ENCODE assay signal across 10 mouse cellular contexts in genomic region chr4:150089121-150089520, GRCm38 (mm10). TPM values are rescaled to one million over a fixed set of nuclear protein-coding genes. Genes with fewer than 3 reads are reported as not detected.
DNase-seq lines count a peak whose midpoint lies in the region; ATAC-seq and TF ChIP-seq lines count a peak whose summit lies in the region.
"Had no signal": no experiment of that assay in that cellular context is flagged by ENCODE, and none has a peak within 500 bp of the region (broad histone marks: within the 10 kb centered on the region; RNA-seq: fewer than 3 reads in every experiment).

No protein-coding gene starts in this region.

- no peak for TF ChIP-seq CTCF in layer of hippocampus, adult 2 months (conservative IDR thresholded peaks at IDR 0.05)

- peak; percentile 26 for DNase-seq in adrenal gland, postnatal 10 days
- DNase-seq in adrenal gland, adult 2 months = no peak
- no peak for DNase-seq in liver, embryonic 11.5 days (ENCODE audit: low spot score)
- DNase-seq in heart, postnatal 10 days = peak; percentile 67 to 81
- DNase-seq in urinary bladder, postnatal 14 days (ENCODE audit: low spot score) = no peak
- DNase-seq in layer of hippocampus, adult 2 months (ENCODE audit: low spot score in 2 of 2) = no peak

- peaks cover 62% of the 10 kb centered on the region; the same call in 1 of the 2 replicates for H3K79me2 ChIP-seq in macrophage (ENCODE audit: inconsistent target)

- H3K9ac ChIP-seq in liver, embryonic 15.5 days = no peak overlapping the region
- no peak overlapping the region for H3K9ac ChIP-seq in liver, embryonic 11.5 days (ENCODE audit: low read depth, low read length)

- H3K4me1 ChIP-seq in liver, embryonic 15.5 days (replicated peaks) = peaks cover 17% of the 10 kb centered on the region
- peaks cover 6% of the 10 kb centered on the region; the same call in 1 of the 2 replicates for H3K4me1 ChIP-seq in liver, embryonic 11.5 days (replicated peaks; ENCODE audit: control insufficient read depth, insufficient read depth, low read length)

- intact Hi-C loops in heart, postnatal 10 days (cut with DNase I) = loop anchor here (5.0 kb wide), 1 partner anchor 987 kb away; the partner anchor contains the start of gene Dffa

- ATAC-seq in liver, embryonic 15.5 days (ENCODE audit: insufficient read depth) = no peak
- ATAC-seq in liver, embryonic 11.5 days (replicated peaks; ENCODE audit: low FRiP score) = no peak

- no peaks in the 10 kb centered on the region for H3K36me3 ChIP-seq in liver, embryonic 15.5 days (replicated peaks)
- H3K36me3 ChIP-seq in liver, embryonic 11.5 days (ENCODE audit: control insufficient read depth, insufficient read depth, low read length) = no peaks in the 10 kb centered on the region
- peaks cover 17% of the 10 kb centered on the region; the same call in 1 of the 2 replicates for H3K36me3 ChIP-seq in macrophage (ENCODE audit: inconsistent target)

- H3K4me3 ChIP-seq in liver, embryonic 15.5 days (replicated peaks) = no peak overlapping the region
- H3K4me3 ChIP-seq in liver, embryonic 11.5 days (ENCODE audit: low read depth, low read length) = no peak overlapping the region
- H3K4me3 ChIP-seq in macrophage (ENCODE audit: inconsistent target) = peak overlapping the region; percentile 68
- no peak overlapping the region for H3K4me3 ChIP-seq in layer of hippocampus, adult 2 months

- peaks cover 46% of the 10 kb centered on the region for H3K27me3 ChIP-seq in liver, embryonic 15.5 days
- H3K27me3 ChIP-seq in liver, embryonic 11.5 days (replicated peaks; ENCODE audit: control insufficient read depth, insufficient read depth, low read length) = peaks cover 38% of the 10 kb centered on the region

- H3K27ac ChIP-seq in liver, embryonic 15.5 days (replicated peaks) = no peak overlapping the region
- H3K27ac ChIP-seq in liver, embryonic 11.5 days (ENCODE audit: low read depth, low read length) = no peak overlapping the region
- peak overlapping the region; percentile 62 for H3K27ac ChIP-seq in macrophage
- H3K27ac ChIP-seq in layer of hippocampus, adult 2 months = no peak overlapping the region

- WGBS in liver, embryonic 15.5 days (ENCODE audit: insufficient replicate concordance) = 53% methylated on average over 10 of the region's 10 CpGs
- WGBS in liver, embryonic 11.5 days = 67% methylated on average over 10 of the region's 10 CpGs
- 28% methylated on average over 10 of the region's 10 CpGs for WGBS in macrophage (ENCODE audit: missing documents)

- H3K4me2 ChIP-seq in liver, embryonic 15.5 days = 0 out of 2 replicates have a peak overlapping the region, but pooled peaks have one; percentile 7
- H3K4me2 ChIP-seq in liver, embryonic 11.5 days = no peak overlapping the region

- H3K9me3 ChIP-seq in liver, embryonic 15.5 days (replicated peaks) = no peaks in the 10 kb centered on the region
- no peaks in the 10 kb centered on the region for H3K9me3 ChIP-seq in liver, embryonic 11.5 days (ENCODE audit: control insufficient read depth, low read length)

RNA-seq across cellular contexts. Expression of gene Gpr157, which starts 2.0 kb away (rescaled TPM):
- 1 to 10 TPM; 2.7 to 4.9 TPM for total RNA-seq in adrenal gland, postnatal 10 days (2021)
- total RNA-seq in adrenal gland, adult 2 months (2021) = 1 to 10 TPM; 1.0 to 2.0 TPM
- 1.9 and 2.2 TPM in 2 replicates for polyA plus RNA-seq in adrenal gland, adult 2 months (2012; rRNA removed)
- 0.31 and 0.44 TPM in 2 replicates for polyA plus RNA-seq in liver, embryonic 15.5 days (2015; fragmentation: Nextera tagmentation; extraction: Ambion mirVana)
- polyA plus RNA-seq in liver, embryonic 11.5 days (2014; fragmentation: Nextera tagmentation; extraction: Ambion mirVana) = 0.29 and 0.31 TPM in 2 replicates
- total RNA-seq in heart, postnatal 10 days (2021) = 10 to 100 TPM; 23.5 to 24.2 TPM
- total RNA-seq in macrophage (2018; cell fraction: chromatin; rRNA removed) = 10 to 100 TPM in 12 of 26 experiments, 1 to 10 TPM in 14; 2.1 to 31.4 (median 9.7) TPM
- total RNA-seq in macrophage (2018; cell fraction: cytosol; rRNA removed) = 10 to 100 TPM in 24 of 26 experiments, 1 to 10 TPM in 2; 7.8 to 45.0 (median 25.9) TPM
- 10 to 100 TPM in 23 of 26 experiments, 1 to 10 TPM in 3; 4.7 to 51.1 (median 21.1) TPM for total RNA-seq in macrophage (2018; cell fraction: nucleus; rRNA removed)
- polyA plus RNA-seq in macrophage (2018) = 14.0 to 24.4 TPM (median 22.6 TPM) in 3 replicates
- 1 to 10 TPM; 1.1 to 1.4 TPM for total RNA-seq in layer of hippocampus, adult 2 months (2021)

RNA-seq across cellular contexts. Expression of gene Slc2a5, which starts 30.0 kb away (rescaled TPM):
- total RNA-seq in adrenal gland, postnatal 10 days (2021) = under 1 TPM; 0.27 to 0.75 TPM
- 1 to 10 TPM in 1 of 2 experiments, under 1 TPM in 1; 0.90 to 9.9 TPM for total RNA-seq in adrenal gland, adult 2 months (2021)
- 8.9 and 10.5 TPM in 2 replicates for polyA plus RNA-seq in adrenal gland, adult 2 months (2012; rRNA removed)
- polyA plus RNA-seq in liver, embryonic 15.5 days (2015; fragmentation: Nextera tagmentation; extraction: Ambion mirVana) = 0.21 and 0.30 TPM in 2 replicates
- polyA plus RNA-seq in liver, embryonic 11.5 days (2014; fragmentation: Nextera tagmentation; extraction: Ambion mirVana) = 0.14 and 0.48 TPM in 2 replicates
- under 1 TPM in 1 of 2 experiments, not detected in 1; 0.25 TPM for total RNA-seq in heart, postnatal 10 days (2021)
- total RNA-seq in macrophage (2018; cell fraction: chromatin; rRNA removed) = 1 to 10 TPM in 2 of 26 experiments, under 1 TPM in 8, not detected in 16; 0.26 to 1.3 (median 0.80) TPM
- under 1 TPM in 18 of 26 experiments, not detected in 8; 0.04 to 0.61 (median 0.09) TPM for total RNA-seq in macrophage (2018; cell fraction: cytosol; rRNA removed)
- total RNA-seq in macrophage (2018; cell fraction: nucleus; rRNA removed) = 1 to 10 TPM in 3 of 26 experiments, under 1 TPM in 13, not detected in 10; 0.24 to 1.2 (median 0.50) TPM
- 0.06 TPM in 1 of 3 replicates, not detected in the others for polyA plus RNA-seq in macrophage (2018)
- 1 to 10 TPM; 4.6 to 5.5 TPM for total RNA-seq in layer of hippocampus, adult 2 months (2021)

RNA-seq across cellular contexts. Expression of gene Slc2a7, which starts 59.7 kb away (rescaled TPM):
- total RNA-seq in adrenal gland, postnatal 10 days (2021) = not detected
- total RNA-seq in adrenal gland, adult 2 months (2021) = not detected
- polyA plus RNA-seq in adrenal gland, adult 2 months (2012; rRNA removed) = not detected in 2 replicates
- polyA plus RNA-seq in liver, embryonic 15.5 days (2015; fragmentation: Nextera tagmentation; extraction: Ambion mirVana) = 0.10 TPM in 1 of 2 replicates, not detected in the other
- polyA plus RNA-seq in liver, embryonic 11.5 days (2014; fragmentation: Nextera tagmentation; extraction: Ambion mirVana) = not detected in 2 replicates
- not detected for total RNA-seq in heart, postnatal 10 days (2021)
- not detected for total RNA-seq in macrophage (2018; cell fraction: chromatin; rRNA removed)
- total RNA-seq in macrophage (2018; cell fraction: cytosol; rRNA removed) = not detected
- total RNA-seq in macrophage (2018; cell fraction: nucleus; rRNA removed) = not detected
- not detected in 3 replicates for polyA plus RNA-seq in macrophage (2018)
- not detected for total RNA-seq in layer of hippocampus, adult 2 months (2021)
- polyA plus RNA-seq: limb, embryonic 11.5 days; neural tube, embryonic 11.5 days had no signal

Comparison
In these comparisons a context has a peak if more than half of its experiments do, and no peak if none do; other contexts are left out.
1. DNase-seq: peak in adrenal gland, postnatal 10 days (single experiment) and heart, postnatal 10 days (2 of 2); none in adrenal gland, adult 2 months (single experiment), liver, embryonic 11.5 days (single experiment), urinary bladder, postnatal 14 days (single experiment) and layer of hippocampus, adult 2 months (0 of 2).
2. RNA of gene Gpr157, which starts 2.0 kb away (total RNA-seq): 23.5 to 24.2 TPM in heart, postnatal 10 days; 2.7 to 4.9 TPM in adrenal gland, postnatal 10 days, 1.0 to 2.0 TPM in adrenal gland, adult 2 months and 1.1 to 1.4 TPM in layer of hippocampus, adult 2 months; every median in the first group is over 4 times any median in the second.